Mouse (Mus musculus) heart, adult 9 months (tissue): Measurements from ENCODE around the gene Terf2ip.

Source experiments
- DNase-seq, 2 experiments: peaks; one replicate each; pipeline ENCODE4 v3.0.0; 2022; ENCODE audit warnings: low spot score in 2 of 2

The Terf2ip gene

DNA sequence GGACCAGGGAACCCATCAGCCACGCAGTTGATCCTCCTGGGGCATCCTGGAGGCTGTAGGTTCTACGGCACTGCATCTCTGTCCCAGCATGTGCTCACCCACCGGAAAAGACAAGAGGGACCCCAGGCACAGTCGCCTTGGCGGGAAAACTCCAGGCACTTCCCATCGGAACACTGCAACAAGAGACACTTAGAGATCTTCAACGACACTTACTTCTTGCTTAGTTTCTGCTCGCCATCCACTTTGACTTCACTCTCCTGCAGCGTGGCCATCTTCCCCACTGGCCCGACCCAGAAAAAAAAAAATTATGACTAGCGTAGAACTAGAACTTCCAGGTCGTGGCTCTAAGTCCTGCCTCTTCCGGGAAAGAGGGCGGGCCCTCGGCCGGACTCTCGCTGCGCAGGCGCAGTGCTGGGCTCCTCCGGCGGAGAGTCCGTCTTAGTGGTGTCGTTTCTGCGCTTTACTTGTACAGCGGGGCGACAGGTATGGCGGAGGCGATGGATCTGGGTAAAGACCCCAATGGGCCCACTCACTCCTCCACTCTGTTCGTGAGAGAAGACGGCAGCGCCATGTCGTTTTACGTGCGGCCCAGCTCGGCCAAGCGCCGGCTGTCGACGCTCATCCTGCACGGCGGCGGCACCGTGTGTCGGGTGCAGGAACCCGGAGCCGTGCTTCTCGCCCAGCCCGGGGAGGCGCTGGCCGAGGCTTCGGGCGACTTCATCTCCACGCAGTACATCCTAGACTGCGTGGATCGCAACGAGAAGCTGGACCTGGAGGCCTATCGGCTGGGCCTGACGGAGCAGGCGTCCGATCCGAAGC is at the start of gene Terf2ip, which contains the start of gene Kars:
Gene Terf2ip, plus strand, starts transcription at position 402 of the 819 bp plus-strand sequence.
Gene Kars, minus strand, starts transcription at position 327 of the 819 bp plus-strand sequence.
- peak; percentile 93 to 94 for DNase-seq

GRCm38 (mm10) chr8:111962589-111962988 is 48.6 kb upstream of the Terf2ip start:
- no peak for DNase-seq

DNA sequence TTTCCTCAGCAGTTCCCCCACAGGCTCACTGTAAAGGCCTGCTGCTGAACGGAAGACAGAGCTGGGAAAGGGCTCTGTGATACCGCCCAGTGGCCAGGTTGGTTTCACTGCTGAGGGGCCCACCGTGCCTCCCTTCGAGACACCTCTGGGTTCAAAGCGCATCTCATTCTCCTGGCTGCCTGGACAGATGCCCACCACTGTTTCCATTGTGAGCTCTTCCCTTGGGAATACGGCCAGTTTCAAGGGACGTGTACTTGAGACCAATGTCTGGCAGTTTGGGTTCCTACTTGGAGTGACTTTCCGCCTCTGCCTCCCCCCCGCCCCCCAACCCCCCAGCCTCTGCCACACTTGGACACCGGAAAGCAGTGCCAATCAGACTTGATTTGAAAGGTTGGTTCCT is 48.1 kb upstream of the Terf2ip start:
- no peak for DNase-seq

DNA sequence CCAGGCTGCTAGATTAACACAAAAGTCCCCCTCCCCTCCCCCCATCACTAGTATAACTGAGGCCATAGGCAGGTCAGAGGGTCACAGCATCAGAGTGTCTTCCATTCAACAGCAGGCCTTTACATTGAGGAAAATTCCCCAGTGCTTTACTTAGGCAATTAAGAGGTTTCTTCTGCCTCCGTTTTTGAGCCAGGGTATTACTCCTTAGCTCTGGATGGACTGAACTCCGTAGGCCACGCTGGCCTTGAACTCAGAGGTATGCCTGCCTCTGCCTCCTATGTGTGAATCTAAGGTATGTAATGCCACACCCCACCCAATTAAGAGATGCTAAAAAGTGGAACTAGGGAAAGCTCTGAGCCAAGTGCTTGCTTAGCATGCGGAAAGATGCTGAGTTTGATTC is 47.7 kb upstream of the Terf2ip start:
- no peak for DNase-seq

GRCm38 (mm10) chr8:111964351-111964750 is 46.8 kb upstream of the Terf2ip start:
- no peak for DNase-seq

DNA sequence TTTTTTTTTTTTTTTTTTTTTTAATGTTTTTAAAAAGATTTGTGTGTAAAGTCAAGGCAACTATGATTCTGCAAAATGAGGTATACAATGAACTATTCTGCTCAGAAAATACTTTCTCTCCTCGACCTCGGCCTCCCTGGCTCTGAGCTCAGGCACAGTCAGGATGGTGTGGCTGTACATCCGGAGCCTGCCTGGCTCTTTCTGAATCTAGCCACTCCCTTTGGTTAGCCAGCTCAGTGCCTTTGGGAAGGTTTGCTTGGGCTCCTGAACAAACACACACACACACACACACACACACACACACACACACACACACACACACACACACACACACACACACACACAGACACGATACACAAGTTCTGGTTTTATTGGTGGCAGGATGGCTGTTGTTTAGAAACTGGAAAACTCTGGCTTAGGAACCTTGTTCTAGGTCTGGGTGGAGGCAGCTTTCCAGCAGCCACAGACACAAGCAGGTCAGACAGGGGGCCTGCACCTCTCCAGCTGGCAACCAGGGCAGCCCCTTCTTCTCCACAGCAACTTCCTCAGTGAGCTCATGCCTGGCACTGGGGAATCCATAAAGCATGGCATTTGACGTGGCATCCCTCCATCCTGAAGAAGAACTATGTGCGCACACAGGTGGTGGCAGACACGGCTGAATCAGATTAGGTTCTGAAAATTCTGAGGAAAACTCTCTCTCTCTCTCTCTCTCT is 46.2 kb upstream of the Terf2ip start:
- no peak for DNase-seq

DNA sequence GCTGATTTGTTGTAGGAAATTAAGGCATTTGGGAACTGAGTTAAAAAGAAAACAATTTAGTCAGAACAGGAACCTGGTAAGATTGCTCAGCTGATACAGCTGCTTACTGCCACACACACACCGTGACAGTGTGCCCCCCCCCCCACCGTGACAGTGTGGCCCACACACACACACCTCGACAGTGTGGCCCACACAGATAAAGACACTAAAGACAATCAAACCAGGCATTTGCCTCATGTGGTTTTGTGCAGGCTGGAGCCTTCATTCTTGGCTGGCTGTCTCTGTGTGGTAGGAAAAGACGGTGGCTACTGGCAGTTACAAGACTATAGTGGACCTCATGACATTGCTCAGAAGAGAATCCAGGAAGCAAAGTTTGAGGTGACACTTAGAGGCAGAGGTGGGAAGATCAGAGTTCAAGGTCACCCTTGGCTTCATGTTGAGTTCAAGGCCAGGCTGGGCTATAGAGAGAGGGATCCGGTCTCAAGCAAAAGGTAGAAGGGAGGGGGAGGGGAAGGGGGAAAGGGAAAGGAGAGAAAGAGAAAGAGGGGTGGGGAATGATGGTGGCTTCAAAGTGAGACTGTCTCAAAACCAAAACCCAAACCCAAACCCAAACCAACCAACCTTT is 43.8 kb upstream of the Terf2ip start:
- DNase-seq: no peak

- no peak for DNase-seq
Measured at GRCm38 (mm10) chr8:111968541-111968940, 42.7 kb upstream of the Terf2ip start.

GRCm38 (mm10) chr8:111968991-111969390 is 42.2 kb upstream of the Terf2ip start:
- no peak for DNase-seq

DNA sequence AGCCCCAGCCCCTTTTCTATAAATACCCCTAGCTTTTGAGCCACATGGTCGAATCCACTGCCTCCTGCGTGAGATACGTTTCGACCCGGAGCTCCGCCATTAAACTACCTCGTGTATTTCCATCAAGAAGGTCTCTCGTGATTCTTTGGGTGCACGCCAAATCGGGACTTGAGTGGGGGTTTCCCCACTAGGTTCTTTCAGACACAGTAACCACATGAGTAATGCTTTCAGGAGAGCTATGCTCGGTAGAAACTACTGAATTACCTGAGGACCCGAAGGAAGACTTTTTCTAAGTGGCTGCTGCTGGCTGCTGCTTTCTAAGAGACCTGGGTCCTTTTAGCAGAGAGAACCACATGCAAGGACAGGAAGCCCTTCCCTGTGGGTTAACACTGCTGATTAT is 37.1 kb upstream of the Terf2ip start:
- no peak for DNase-seq

DNA sequence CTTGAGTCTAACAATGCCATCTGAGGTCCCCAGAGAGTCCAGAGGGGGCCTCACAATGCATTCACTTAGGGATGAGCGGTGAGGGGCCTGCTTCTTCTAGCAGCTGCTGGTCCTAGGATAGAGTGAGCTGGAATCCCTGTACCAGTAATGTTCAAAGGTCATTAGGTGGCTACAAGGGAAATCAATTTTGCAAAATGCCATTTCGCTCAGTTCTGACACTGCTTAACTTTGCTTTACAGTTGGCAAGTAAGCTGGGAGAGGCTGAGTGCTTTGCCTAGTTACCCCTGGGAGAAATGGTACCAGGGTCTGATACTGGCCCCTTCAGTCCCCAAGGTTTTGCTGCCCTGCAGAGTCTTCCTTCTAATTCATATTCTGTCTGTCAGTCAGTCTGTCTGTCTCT is 35.5 kb upstream of the Terf2ip start:
- no peak for DNase-seq

GRCm38 (mm10) chr8:111976326-111976725 is 34.9 kb upstream of the Terf2ip start:
- no peak for DNase-seq

DNA sequence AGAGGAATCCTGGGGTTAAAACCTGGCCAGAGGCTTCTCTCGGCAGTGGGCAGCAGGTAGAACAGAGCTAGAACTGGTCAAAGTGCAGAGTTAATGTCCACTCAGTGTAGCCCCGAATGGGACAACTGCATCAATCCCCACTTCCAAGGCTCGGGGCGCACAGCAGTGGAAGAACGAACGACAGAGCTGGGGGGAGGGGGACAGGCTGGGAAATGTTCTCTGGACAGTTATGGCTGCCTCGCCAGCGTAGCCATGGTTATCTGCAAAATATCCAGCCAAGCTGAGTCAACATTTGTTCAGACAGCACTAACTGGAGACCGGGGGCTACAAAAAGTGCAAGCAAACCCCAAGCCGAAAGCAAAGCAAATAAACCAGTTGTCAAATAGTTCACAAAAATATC is 33.1 kb upstream of the Terf2ip start:
- no peak for DNase-seq

GRCm38 (mm10) chr8:111982116-111982515 is 29.1 kb upstream of the Terf2ip start:
- DNase-seq: no peak

GRCm38 (mm10) chr8:111984511-111984910 is 26.7 kb upstream of the Terf2ip start:
- DNase-seq: peak in 1 of 2 experiments; percentile 15

- peak; percentile 52 to 69 for DNase-seq
Measured at GRCm38 (mm10) chr8:111989911-111990310, 21.3 kb upstream of the Terf2ip start.

DNA sequence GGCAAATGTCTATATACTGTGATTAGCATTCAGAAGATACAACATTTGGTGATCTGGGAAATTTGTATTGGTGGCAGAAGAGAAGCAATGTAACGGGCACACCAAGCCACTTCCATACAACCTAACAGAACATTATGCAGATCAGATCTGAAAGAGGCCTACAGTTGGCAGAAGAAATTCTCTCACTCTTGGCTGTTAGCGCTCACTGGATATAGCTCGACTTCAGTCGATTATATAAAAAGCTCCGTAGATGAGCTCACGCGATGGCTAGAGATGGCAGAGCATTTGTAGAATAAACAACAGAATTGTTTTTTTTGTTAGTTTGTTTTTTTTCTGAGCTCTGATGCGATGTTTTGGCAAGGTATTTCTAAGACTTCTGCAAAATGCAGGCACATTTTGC is 19.9 kb upstream of the Terf2ip start:
- DNase-seq: no peak

- DNase-seq: peak; percentile 84
Measured at GRCm38 (mm10) chr8:111992013-111992702, 19.0 kb upstream of the Terf2ip start, which contains the start of gene Adat1. TSS of gene Adat1 (minus strand) at chr8:111992302.

GRCm38 (mm10) chr8:111992703-111993039 is 18.5 kb upstream of the Terf2ip start:
- no peak for DNase-seq

GRCm38 (mm10) chr8:112004754-112005153 is 6.4 kb upstream of the Terf2ip start:
- no peak for DNase-seq

DNA sequence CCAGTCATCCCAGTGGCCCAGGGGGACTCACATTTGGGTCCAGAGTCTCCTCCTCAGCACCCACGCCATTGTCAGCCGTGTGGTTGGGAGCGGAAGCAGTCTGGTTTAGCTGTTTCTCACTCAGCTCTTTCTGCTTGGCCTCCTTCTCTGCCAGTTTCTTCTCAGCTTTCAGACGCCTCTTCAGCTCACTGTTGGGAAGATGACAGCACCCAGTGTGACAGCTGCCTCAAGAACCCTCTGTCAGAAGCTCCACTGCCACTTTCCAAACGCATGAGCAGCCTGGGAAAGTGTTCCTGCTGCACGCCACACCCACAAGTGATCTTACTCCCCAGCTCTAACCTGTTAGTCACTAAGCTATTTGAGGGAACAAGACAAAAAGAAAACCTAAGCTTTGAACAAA is 5.6 kb upstream of the Terf2ip start:
- no peak for DNase-seq

DNA sequence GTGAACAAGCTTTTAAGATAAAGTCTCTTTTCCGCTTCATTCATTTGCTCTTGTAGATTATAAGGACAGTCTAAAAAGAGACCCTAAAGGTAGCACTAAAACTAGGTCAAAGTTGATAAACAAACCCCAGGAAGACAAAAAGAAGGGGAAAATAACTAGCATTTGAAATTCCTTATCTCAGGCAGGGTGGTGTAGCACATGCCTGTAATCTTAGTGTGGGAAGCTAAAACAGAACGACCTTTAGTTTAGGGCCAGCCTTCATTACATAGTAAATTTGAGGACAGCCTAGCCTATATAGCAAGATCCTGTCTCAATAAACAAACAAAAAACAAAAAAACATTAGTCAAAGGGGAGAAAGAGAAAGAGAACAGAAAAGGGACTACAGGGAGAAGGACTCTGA is 3.5 kb upstream of the Terf2ip start:
- no peak for DNase-seq
